Mouse (Mus musculus) layer of hippocampus, adult 2 months (tissue): ENCODE measurements around the gene Mup20. TPM values are rescaled to one million over a fixed set of nuclear protein-coding genes. Genes with fewer than 3 reads are reported as not detected.
"Not testable (repeated sequence)": the region's sequence is repeated elsewhere in the genome, so short reads cannot be mapped to it uniquely, and the experiment has no call there.

ENCODE experiments used
- DNase-seq, 2 experiments: peaks; one replicate each; pipeline ENCODE4 v3.0.0; 2022; ENCODE audit warnings: low spot score in 2 of 2
- H3K27ac ChIP-seq: fragments of 200-600 bp; 2 replicates; pipeline ENCODE4 v1.8.1; 2022
- H3K4me3 ChIP-seq: fragments of 200-600 bp; 2 replicates; pipeline ENCODE4 v1.8.1; 2022; ENCODE audit warnings: mild to moderate bottlenecking
- CTCF ChIP-seq: fragments of 200-600 bp; conservative IDR thresholded peaks from 2 replicates; pipeline ENCODE4 v1.8.1; 2022; ENCODE audit warnings: antibody characterized with exemption, mild to moderate bottlenecking, moderate library complexity
- long read RNA-seq, 2 experiments: library from polyadenylated mRNA; stranded (forward); transcript quantifications; one replicate each; pipeline ENCODE4 v2.0.0; 2021; ENCODE audit warnings: borderline mapping rate in 2 of 2
- total RNA-seq, 2 experiments: library from RNA; stranded (reverse); gene quantifications; 2 replicates each; pipeline ENCODE4 v1.2.3; 2021

The Mup20 gene
- total RNA-seq: not detected
- long read RNA-seq, experiment 1: 0 reads
- long read RNA-seq, experiment 2: 0 reads

DNA sequence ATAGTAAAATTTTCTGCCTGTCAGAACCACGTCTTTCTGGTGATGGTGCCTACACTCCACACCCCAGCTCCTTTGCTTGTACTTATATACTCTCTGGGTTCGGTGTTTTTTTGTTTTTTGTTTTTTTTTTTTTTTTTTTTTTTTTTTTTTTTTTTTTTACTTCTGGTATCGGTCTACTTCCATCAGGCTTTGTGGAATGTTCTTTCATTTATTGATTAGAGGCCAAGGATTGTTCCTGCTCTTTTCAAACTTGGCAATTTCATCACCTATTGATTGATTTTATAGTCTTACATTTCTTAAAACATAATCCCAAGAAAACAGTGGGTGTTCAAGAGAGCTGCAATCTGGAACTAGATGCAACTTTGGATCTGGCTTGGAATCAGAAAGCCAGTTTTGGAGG, at the start of gene Mup20:
Gene Mup20 (minus strand): TSS at position 101 of the 400 bp plus-strand sequence.
- not testable (repeated sequence) for H3K27ac ChIP-seq, H3K4me3 ChIP-seq, DNase-seq

- not testable (repeated sequence) for H3K4me3 ChIP-seq, H3K27ac ChIP-seq
- TF ChIP-seq CTCF: peak; percentile 81
- DNase-seq: peak in 1 of 2 experiments; percentile 23
Observed at GRCm38 (mm10) chr4:62103366-62103765, 49.4 kb upstream of the Mup20 start.

GRCm38 (mm10) chr4:62087953-62088352, 34.0 kb upstream of the Mup20 start:
- DNase-seq: no peak
- no peak overlapping the region for H3K27ac ChIP-seq
- no peak for TF ChIP-seq CTCF
- no peak overlapping the region for H3K4me3 ChIP-seq

- no peak for TF ChIP-seq CTCF
- H3K4me3 ChIP-seq: no peak within 1 kb of the TSS
- H3K27ac ChIP-seq: no peak within 1 kb of the TSS
- no peak for DNase-seq
Observed at GRCm38 (mm10) chr4:62087241-62087640, 33.3 kb upstream of the Mup20 start, which contains the start of gene Mup3. Gene Mup3 (minus strand): TSS chr4:62087342.

DNA sequence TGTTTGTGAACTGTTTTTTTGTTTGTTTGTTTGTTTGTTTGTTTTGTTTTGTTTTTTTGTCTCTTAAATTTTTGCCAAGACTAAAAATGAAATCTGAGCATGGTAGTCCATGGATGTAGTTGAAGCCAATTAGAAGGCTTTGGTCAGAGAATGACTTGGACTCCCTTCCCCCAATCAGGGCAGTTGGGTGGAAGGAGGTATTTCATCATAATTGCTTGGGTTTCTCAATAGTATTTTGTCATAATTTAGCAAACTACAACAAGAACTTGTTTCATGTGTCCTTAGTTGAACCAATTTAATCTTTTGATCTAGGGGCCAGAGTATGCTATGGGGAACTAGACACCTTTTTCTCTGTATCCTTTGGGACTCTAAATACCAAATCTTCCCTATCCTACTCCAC, 28.8 kb upstream of the Mup20 start:
- no peak overlapping the region for H3K4me3 ChIP-seq
- no peak for TF ChIP-seq CTCF
- DNase-seq: no peak
- no peak overlapping the region for H3K27ac ChIP-seq

GRCm38 (mm10) chr4:62075126-62075525, 21.2 kb upstream of the Mup20 start:
- H3K27ac ChIP-seq: no peak overlapping the region
- no peak overlapping the region for H3K4me3 ChIP-seq
- no peak for DNase-seq
- TF ChIP-seq CTCF: no peak

DNA sequence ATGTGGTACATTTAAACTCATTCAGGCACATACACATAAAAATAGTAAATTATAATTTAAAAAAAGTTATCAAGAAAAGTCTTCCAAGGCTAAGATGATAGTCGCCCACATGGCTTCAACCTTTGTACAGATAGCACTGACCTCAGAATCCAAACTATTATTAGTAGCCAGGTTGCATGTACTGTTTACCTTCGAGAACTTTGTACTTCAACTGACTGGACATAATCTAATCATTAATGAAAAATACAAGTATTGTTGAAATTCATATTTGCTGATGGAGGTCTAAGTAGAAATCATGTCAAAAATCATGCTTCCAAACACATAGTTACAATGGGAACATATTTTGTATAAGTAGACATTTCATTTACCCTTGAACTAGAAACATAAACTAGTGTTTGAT, 822 bp upstream of the Mup20 start:
- DNase-seq, H3K4me3 ChIP-seq, H3K27ac ChIP-seq: not testable (repeated sequence)

- TF ChIP-seq CTCF: no peak
- no peak overlapping the region for H3K4me3 ChIP-seq
- DNase-seq: no peak
- no peak overlapping the region for H3K27ac ChIP-seq
Observed at GRCm38 (mm10) chr4:62026281-62026680, 27.7 kb downstream of the Mup20 start.

DNA sequence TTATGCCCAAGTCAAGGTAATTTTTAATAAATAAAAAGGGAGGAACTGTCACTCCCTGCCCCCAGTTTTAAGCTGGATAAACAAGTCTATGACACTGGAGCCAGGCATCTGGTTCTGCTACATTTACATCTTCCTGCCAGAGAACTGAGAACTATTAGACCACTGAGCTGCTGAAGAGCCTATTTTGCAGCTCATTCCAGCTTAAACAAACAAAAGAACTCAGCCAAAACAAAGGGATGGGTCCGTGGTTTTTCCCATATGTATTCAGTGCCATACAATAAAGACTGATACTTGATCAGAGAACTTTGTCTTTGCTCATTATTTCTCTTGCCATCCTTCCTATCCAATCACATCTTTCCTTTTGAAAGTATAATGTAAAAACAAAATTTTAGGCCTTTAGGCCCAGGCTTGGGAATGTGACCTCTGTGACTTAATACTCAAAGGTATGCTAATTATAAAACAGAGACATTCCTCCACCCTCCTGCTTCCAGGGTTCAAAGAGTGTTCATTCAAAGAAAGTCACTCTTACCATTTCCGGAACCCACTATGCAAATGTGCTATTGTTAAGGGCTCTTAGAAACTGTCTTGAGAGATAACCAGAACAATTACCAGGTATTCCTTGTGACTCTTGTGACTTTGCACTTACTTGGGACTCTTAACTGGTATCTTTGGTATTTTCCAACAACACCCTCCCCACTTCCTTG, 29.6 kb downstream of the Mup20 start:
- no peak for TF ChIP-seq CTCF
- Histone ChIP-seq H3K4me3 (no peak overlapping the region), H3K27ac (no peak overlapping the region)
- DNase-seq: no peak

DNA sequence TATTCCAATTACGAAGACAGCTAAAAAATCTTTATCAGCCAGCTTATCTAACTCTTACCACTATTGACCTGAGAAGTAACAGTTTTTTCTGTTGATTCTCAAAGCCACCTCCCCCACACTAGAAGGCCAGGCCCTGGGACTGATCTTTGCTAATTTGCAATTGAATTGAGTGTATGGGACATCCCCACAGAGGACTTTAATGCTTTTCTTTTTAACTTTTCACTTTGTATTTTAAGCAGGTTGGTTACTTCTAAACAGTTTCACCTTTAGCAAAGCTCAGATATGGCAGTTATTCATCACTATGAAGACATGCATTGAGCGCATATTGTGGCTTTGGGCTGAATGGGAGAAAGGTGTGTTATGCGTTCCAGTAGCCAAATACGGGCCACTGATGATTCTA, 30.3 kb downstream of the Mup20 start:
- no peak for TF ChIP-seq CTCF
- DNase-seq: no peak
- H3K27ac ChIP-seq: no peak overlapping the region
- H3K4me3 ChIP-seq: no peak overlapping the region

DNA sequence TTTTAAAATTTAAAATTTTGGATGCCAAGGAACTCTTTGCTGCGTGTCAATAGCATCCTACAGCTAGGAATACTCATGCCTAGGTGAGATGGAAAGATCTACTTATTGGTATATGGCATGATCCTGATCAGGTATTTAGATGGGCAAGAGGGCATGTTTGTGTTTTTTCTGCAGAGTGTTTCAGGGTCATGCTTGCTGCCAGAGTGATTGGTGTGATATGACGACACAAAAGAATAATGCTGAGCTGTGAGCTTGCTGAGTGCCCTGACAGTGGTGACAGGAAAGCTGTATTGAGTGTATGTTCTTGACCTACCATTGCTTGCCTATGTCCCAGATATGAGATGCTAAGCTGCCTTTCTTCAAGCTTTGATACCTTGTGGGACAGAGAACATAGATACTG, 30.8 kb downstream of the Mup20 start:
- H3K4me3 ChIP-seq: no peak overlapping the region
- no peak for DNase-seq
- no peak overlapping the region for H3K27ac ChIP-seq
- no peak for TF ChIP-seq CTCF

GRCm38 (mm10) chr4:62020511-62020910, 33.4 kb downstream of the Mup20 start:
- H3K4me3 ChIP-seq, DNase-seq: not testable (repeated sequence)

More at GRCm38 (mm10) chr4:62020511-62020910, 33.4 kb downstream of the Mup20 start:
- not testable (repeated sequence) for H3K27ac ChIP-seq

Other genes starting within 250 kb of the Mup20 start
- gene Mup5, start 218.9 kb downstream of the Mup20 start, total RNA-seq: not detected
- not detected for gene Mup3, start 33.2 kb upstream of the Mup20 start, total RNA-seq
- not detected for gene Mup21, start 96.7 kb upstream of the Mup20 start, total RNA-seq
- 10 to 100 TPM; 26.0 to 26.3 TPM for gene Zfp37, start 176.9 kb upstream of the Mup20 start, total RNA-seq
- 10 to 100 TPM in 1 of 2 experiments, 1 to 10 TPM in 1; 9.5 to 10.2 TPM for gene Slc31a2, start 208.4 kb upstream of the Mup20 start, total RNA-seq